Mouse (Mus musculus): ENCODE measurements around the gene Atg7.

Atg7 gene

DNA sequence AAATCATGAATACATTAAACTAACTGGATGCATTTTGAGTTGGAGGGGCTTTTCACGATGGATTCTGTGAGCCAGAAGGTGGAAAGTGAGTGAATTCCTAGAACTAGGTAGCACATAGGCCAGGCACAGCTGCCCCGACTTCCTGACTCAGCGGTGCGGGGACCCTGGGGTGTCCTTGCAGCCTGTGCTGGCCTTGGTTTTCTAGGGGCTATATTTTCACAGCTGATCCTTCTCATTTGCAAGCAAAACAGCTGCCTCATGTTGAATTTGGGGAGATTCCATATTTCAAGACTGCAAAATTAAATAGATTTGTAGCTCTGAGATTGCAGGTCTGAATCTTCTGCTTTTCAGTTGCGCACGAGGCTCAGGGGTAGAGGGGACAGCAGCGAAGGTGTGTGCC, 139.6 kb downstream of the Atg7 start:
- DNase-seq (ENCODE audit: low read depth, low spot score), result no peak

DNA sequence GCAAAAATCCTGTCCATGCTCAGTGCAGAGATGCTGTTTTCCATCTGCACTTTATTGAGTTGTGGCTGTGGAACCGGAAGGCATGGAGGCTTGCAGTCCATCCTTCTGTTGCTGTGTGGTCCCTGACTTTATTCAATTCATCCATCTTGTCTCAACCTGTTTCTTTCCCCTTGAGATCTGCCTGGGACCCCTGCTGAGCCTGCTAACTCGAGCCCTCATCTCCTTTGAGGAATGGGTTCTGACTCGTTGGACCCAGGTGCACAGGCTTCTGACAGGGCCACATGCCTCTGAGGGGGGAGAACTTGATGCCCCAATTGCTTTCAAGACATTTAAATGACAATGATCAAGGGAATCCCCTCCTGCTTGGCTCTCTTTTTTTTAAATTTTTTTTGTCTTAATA, 143.6 kb downstream of the Atg7 start:
- DNase-seq (ENCODE audit: low read depth, low spot score), result no peak

DNA sequence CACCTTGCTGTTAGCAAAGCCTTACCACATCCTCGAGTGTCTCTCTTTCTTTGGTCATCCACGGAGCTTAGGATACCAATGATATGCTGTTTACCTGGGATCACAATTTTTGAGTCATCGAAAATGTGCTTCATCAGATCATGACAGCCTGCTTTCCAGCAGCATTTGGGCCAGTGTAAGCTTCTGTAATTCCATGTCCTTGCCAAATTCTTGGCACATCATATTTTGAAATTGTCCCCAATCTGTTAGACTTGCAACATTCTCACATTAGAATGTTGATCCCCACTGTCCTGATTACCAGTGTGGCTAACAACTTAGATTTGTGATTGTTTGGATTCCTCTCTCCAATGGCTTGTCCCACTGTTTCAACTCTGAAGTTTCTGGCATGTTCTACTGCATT, 144.7 kb downstream of the Atg7 start:
- no peak for DNase-seq (ENCODE audit: low read depth, low spot score)

DNA sequence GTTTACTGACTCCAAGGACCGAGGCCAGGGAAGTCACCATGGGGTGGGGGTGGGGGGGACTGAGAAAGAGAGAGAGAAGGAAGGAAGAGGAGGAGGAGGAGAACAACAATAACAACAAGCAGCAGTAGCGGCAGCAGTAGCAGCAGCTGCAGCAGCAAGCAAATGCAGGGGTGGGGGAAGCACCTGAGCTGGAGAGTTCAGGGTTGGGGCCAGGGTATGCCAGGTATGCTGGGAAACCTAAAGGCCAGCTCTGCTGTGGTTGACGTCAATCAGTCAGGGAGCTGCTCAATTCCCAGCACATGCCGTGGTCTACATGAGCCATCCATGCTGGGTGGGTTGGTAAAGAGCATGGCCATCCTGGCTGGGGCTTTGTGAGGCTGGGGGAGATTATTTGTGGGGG, 145.8 kb downstream of the Atg7 start:
- DNase-seq (ENCODE audit: low read depth, low spot score), result no peak

DNA sequence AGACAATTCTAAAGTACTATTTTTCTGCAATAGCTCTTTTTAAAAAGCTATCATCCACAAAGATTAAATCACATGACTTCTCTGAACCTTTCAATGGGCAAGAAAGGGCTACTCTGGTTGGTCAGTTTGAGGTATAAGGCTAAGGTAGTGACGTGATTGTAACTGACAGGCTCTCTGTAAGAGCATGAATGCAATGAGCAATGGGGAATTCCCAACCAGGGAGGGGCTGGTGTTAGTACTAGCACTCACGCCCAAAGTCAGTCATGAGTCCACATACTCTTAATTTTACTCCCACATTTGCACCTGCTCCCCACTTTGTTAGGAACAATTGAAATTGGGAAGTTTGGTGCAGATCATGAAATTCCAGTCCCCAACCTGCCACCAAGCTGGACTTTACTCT, 147.2 kb downstream of the Atg7 start:
- no peak for DNase-seq (ENCODE audit: low read depth, low spot score)

DNA sequence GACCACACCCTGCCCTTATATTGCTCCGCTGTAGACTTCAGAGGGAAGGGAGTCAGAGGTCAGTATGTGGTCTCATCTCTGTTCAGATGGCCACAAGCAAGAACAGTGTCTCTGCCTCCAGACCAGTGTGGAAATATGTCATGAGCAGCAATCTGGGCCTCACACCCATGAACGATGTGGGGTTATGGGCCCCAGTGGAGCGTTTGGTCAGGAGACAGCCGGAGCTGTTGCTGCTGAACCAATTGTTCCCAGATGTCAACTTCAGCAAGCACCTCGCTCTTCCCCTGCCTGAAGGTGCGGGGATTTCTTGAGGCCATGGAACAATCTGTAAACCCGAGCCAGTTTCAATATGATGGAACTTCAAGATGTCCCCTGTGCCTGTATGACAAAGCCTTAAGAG, 148.0 kb downstream of the Atg7 start:
- DNase-seq (ENCODE audit: low read depth, low spot score), result no peak

DNA sequence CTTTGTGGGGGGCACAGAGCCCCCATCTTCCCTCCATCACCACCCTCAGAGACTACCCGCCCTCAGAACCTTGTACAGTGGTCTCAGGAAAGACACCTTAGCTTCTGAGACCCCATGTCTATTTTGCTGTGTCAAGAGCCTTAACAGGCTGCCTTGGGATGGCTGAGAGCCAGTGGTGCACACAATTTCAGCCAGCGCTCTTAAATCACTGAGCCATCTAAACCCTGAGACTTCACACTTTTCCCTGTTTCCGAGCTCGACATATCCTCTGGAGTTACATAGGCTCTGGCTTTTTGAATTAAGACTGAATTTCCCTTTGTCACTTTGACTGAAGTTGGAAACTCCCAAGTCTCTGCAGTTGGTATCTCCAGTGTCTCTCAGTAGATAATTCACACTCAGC, 148.9 kb downstream of the Atg7 start:
- no peak for DNase-seq (ENCODE audit: low read depth, low spot score)

DNA sequence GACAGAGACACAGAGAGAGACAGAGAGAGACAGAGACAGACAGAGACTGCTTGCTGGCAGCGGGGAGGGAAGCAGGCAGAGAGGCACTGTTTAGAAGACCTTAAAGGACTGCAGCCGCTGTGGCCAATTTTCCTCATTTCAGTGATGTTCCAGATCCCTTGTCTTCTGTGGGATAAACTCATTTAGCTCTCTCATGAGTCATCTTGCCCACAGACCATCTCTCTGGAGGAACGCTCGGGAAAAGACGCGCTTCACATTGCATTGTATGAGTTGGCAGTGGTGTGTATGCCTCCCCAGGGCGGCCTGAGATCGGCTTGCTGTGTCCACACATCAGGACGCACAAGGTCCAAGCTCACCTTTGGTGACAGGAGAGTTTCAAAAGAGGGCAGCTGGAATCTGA, 151.8 kb downstream of the Atg7 start:
- DNase-seq (ENCODE audit: low read depth, low spot score), result no peak

DNA sequence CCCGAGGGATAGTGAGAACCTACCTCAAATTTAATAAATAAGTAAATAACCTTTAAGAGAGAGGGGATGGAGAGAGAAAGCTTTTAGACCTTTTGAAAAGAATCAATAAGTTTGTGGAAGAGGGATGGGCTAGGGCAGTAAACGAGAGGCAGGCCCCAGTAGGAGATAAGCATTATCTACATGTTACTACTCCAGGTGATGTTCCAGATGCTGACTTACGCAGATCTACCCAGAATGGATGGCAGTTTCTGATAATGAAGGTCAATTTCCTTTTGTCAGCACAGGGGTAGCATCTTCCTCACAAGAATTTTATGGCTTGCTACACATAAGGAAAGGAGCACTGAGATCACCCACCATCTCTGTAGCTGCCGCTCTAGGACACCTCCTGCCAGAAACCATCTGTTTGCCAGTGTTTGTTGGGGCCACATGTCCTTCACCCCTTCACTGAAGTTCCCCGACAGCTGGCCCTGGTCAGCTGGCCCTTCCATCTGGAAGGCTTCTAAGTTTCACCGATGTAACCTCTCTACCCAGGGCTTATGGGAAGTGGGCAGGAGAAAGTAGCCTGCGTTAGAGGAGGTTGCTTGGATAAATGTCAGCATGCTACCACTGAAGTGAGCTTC, 152.9 kb downstream of the Atg7 start:
- no peak for DNase-seq (ENCODE audit: low read depth, low spot score)

DNA sequence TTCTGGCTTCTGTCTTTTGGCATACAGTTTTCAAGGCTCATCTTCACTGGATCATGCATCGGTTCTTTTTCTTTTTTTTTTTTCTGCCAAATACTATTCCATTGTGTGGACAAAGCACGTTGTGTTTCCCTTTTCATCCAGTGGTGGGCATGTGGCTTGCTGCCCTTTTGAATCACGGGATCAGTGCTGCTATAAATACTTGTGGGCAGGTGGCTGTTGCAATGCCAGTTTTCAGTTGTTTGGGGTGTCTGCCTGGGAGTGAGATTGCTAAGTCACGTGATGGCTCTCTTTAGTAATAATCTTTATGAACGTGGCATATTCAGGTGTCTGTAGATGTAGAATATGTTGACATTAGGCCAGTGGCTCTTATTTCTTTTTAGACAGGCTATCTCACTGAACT, 155.0 kb downstream of the Atg7 start:
- DNase-seq (ENCODE audit: low read depth, low spot score), result no peak

DNA sequence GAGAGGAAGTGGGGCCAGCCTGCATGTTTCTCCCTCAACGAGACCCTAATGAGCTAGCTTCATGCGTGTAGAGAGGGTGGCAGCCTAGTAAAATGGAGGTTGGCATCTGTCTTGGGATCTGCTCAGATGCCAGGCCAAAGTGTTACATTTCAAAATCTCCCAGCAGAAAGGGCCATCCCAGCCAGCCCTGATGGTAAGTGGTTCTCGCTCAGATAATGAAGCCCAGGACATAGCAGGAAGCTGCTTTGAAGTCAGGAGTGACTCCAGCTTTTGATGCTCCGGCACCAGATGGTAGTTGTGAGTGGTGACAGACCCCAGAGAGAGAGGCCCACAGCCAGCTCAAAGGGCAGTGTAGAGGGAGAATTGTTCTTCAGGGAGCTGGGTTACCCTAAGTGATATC, 155.8 kb downstream of the Atg7 start:
- no peak for DNase-seq (ENCODE audit: low read depth, low spot score)

DNA sequence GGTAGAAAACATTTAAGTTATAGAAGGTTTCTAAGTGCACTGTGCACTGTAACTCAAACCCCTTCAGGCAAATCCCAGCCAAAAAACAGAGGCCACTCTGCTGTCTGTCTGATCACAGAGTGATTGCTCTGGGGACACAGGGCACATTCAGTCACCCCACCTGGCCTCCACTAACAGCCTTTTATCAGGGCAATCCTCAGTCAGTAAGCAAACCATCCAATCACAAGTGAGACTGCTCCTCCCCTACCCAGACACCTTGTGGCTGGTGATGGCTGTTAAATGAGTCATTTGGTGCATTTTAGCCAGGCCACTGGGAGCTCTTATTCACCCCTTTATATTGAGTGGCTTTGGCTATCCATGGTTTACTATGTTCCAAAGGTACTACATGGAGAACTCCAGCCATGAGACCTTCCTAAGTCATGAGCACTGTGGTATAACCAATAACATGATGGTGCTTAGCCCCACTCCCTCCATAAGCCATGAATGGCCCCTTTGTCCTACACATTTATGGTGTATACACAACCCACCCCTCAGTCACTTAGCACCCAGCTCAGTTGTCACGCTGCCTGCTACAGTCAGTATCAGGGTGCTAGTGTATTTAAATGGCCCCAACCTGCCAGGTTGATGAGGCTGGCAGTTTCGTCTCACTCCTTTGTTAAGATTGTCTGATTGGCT, 157.5 kb downstream of the Atg7 start:
- no peak for DNase-seq (ENCODE audit: low read depth, low spot score)

DNA sequence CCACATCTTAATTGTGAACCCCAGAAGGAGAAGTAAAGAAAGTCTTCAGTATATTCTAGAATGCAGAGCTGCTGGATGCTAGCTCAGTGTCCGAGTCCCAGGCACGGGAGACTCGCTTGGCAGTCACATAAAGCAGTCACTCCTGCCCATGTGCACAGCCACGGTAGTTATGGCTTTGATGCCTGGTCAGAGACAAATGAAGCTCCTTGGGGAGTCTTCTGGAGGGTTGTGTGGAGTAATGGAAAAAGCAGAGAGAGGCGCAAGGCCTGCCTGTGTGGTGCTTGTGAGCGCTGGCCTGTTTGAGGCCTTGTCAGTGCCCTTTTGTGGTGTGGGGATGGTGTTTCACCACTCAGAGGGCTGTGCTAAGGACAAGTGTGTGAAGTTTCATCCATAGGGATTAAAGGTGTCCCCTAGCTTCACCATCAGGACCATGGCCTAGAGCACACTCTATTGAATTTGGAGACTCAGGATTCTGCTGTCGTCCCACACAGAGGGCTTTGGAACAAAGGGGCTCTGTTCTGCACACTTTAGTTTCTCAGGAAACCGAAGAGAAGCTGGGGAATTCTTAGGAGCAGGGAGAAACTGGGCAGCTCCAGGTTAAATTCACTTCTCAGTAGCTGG, 161.1 kb downstream of the Atg7 start:
- DNase-seq (ENCODE audit: low read depth, low spot score), result no peak

DNA sequence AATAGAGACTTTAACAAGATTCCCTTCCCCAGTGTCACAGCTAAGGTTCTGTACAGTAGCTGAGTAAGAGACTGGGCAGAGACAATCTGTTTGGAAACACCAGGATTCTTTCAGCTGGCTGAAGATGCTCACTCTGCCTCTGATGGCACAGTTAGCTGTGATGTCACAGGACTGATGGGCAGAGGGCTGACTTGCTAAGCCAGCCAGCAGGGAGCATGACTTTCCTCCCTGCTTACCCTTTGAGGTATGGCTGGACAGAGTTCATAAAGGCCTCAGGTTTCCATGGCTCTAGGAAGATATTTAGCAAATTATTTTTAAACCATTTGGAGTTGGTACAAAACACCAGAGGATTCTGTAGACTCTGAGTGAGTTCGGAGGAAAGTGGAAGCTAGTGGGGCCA, 162.0 kb downstream of the Atg7 start:
- DNase-seq (ENCODE audit: low read depth, low spot score), result no peak

DNA sequence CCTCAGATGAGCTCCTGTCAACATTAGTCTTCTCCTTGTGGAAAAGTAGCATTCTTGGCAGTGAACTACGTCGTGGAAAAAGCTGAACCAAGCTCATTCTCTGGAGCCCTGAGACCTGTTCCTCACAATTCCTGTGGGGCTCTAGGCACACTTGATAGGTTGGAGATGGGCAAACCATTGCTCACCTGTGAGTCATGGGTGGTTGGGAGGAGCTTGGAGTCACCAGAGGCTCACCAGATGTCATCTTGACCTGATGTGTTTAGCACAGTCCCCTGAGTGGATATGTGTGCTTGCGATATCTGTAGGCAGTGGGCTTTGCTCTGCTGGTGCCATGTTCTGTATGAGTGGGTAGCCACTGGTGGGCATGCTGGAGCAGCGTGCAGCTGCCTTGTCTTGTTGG, 163.0 kb downstream of the Atg7 start:
- DNase-seq (ENCODE audit: low read depth, low spot score), result no peak

DNA sequence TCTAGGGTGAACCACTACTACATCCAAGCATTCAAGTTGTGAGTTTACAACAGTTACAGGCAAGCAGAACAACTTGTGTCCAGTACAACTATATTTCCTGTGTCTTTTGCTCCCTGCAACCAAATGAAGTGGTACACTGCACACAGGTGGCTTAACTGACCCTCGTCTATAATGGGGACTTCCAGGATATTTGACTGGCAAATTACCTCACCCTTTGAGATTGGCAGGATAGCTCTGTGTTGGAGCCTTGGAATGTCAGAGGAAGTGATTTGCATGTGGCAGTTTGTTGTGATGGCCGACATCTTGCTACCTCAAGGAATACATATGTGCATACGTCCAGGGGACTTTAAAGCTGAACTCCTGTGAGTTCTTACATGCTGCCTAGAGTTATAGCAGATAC, 164.6 kb downstream of the Atg7 start:
- DNase-seq (ENCODE audit: low read depth, low spot score), result no peak

DNA sequence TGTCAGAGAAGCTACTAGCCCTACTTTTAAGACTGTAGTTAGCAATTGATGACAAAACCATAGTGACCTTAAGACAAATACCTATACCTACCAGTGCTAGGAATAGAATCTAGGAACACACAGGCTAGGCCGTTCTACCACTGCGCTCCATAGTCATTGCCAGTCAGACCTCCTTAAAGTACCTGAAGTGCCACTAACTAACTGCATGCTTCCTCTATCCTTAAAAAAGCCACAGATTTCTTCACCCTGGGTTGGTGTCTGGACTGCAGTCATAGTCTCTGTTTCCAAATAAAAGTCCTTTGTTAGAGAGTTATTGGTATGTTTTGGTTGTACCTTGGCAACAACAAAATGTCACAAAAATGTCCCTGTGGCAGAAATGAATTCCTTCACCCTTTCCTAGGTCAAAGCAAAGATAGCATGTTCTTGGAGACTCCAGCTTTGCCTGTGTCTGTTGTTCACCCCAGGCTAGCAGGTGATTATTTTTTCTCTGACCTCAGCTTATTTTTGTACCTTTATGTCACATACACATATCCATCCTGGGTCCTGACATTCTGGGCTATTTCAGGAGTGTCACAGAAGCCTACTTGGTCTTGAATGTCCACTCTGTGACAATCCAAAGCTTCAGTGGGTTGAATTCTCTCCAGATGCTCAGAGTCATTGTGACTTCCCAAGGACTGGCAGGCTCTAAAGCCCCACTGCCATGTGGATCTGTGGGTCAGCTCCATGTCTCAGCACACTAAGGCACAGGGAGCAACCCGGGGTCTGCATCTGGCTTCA, 165.9 kb downstream of the Atg7 start:
- no peak for DNase-seq (ENCODE audit: low read depth, low spot score)

DNA sequence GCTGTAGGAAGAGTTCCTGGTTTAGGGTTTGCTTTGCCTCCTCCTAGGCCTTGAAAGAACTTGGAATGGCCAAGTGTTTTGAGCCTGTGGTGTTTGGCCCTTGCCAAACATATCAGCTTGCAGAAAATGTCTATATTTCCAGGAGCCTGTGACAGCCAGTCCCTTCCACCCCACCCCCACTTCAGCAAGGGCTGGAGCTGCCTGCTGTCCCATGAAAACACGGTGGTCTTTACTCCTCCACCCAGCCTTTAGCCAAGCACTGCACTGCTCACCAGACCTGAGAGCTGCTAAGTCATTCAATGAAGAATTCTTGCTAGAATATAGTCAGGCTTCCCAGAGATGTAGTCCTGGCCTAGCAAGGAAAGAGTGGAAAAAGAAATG, 166.5 kb downstream of the Atg7 start:
- DNase-seq (ENCODE audit: low read depth, low spot score), result no peak

DNA sequence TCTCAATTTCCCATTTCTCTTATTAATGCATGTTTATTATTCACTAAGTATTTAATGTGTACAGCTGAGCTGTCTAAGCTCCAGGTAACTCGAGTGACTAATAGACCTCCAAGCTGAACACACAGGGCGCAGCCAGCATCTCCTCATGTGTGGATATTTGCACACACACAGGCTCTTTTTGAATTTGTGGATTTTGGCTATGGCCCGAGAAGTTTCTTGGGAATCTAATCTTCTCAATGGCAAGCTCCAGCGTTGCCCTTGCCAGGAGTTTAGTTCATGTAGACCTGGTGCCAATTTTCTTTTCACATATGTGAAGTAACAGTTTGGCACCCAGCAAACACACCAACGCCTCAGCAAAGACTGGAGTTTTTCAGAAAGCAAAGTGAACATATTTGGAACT, 169.4 kb downstream of the Atg7 start:
- peak; percentile 61 for DNase-seq (ENCODE audit: low read depth, low spot score)

DNA sequence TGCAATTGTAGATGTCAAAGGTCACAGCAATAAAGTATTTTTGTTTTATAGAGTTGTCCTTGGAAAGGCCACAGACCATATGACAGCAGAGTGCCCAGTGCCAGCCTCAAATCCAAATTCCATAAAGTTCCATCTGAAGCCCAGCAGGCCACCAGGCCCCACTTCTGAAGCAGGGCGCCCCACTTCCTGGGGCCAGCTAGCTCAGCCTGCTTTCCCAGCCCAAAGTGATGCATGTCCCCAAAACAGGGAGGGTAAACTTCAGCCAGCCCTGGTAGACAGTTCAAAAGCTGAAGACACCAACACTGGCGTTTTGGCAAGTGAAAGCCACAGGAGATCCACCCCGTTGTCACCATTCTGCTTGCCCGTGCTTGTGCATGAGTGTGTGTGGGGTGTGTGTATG, 169.9 kb downstream of the Atg7 start:
- no peak for DNase-seq (ENCODE audit: low read depth, low spot score)

DNA sequence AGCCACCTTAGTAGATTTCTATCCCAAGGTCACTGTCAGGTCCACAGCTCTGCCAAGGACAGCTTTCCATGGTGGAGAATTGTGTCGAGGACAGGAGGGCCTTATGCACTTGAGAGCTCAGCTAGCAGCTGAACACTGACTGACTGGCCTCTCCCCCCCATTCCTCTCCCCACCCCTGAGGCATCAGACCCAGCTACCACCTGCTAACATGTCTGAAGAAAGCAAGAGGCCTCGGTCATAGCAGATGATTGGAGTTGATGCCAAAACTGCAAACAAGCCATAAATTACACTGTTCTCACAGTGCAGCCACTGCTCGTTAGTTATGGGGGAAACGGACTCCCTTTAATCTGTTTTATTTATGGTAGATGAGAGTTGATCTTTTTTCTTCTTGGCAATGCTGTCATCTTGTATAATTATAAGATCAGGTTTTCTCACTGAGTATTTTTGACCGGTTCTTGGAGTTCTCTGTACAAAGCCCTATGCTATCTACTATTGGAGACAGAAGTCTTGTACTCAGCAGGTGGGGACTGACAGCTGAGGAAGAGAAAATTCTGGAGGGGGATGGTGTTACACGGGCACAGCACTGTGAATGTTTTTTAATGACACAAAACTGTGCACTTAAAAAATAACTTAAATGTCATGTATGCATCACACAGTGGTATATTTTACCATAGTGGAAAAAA, 171.4 kb downstream of the Atg7 start:
- DNase-seq (ENCODE audit: low read depth, low spot score), result no peak
